Mouse (Mus musculus) ES-E14 (cell line): ENCODE measurements around the gene Fcer1g. TPM values are rescaled to one million over a fixed set of nuclear protein-coding genes. Genes with fewer than 3 reads are reported as not detected.

ENCODE experiments used
- DNase-seq: peaks from one replicate; pipeline ENCODE4 v3.0.0-alpha.2; 2013; ENCODE audit warnings: low read depth, low spot score
- H3K27ac ChIP-seq: 2 replicates; pipeline ENCODE4 v1.5.1; 2012; ENCODE audit warnings: low read depth, mild to moderate bottlenecking, low read length, moderate library complexity, mixed read lengths; ENCODE audit not compliant: poor library complexity, insufficient read depth, severe bottlenecking
- H3K36me3 ChIP-seq: 2 replicates; pipeline ENCODE4 v1.6.1; 2012; ENCODE audit warnings: mild to moderate bottlenecking, low read length, moderate library complexity, mixed read lengths; ENCODE audit not compliant: control insufficient read depth, poor library complexity, insufficient read depth, severe bottlenecking
- H3K4me1 ChIP-seq, 2 experiments: fragments of 150-350 bp in 1 of 2; sonication (generic) in 1 of 2; 2 replicates each; pipeline ENCODE4 v1.6.1; 2012; ENCODE audit warnings: low read length in 2 of 2, mild to moderate bottlenecking in 1 of 2, mixed read lengths in 1 of 2; ENCODE audit not compliant: control insufficient read depth in 2 of 2, insufficient read depth in 2 of 2, poor library complexity in 1 of 2
- H3K4me3 ChIP-seq, 2 experiments: fragments of 150-350 bp in 1 of 2; sonication (generic) in 1 of 2; 2 replicates each; pipeline ENCODE4 v1.5.1; 2012; ENCODE audit warnings: low read length in 2 of 2, low read depth in 1 of 2, mild to moderate bottlenecking in 1 of 2, mixed read lengths in 1 of 2; ENCODE audit not compliant: insufficient read depth in 1 of 2, poor library complexity in 1 of 2, severe bottlenecking in 1 of 2
- H3K9ac ChIP-seq: 2 replicates; pipeline ENCODE4 v1.6.1; 2012; ENCODE audit warnings: low read depth, mild to moderate bottlenecking, low read length, mixed read lengths; ENCODE audit not compliant: poor library complexity, insufficient read depth, severe bottlenecking
- H3K9me3 ChIP-seq: fragments of 150-350 bp; sonication (generic); 2 replicates; pipeline ENCODE4 v1.6.1; 2012; ENCODE audit warnings: low read depth, mild to moderate bottlenecking, low read length; ENCODE audit not compliant: control insufficient read depth, insufficient read depth
- CHD2 ChIP-seq: IDR thresholded peaks from 2 replicates; pipeline ENCODE4 v1.6.1; 2014; ENCODE audit warnings: mild to moderate bottlenecking, low read depth, low read length, inconsistent platforms
- HCFC1 ChIP-seq: IDR thresholded peaks from 2 replicates; pipeline ENCODE4 v1.6.1; 2012; ENCODE audit warnings: low read length, inconsistent platforms, borderline replicate concordance; ENCODE audit not compliant: insufficient read depth
- MAFK ChIP-seq: IDR thresholded peaks from 2 replicates; pipeline ENCODE4 v1.6.1; 2014; ENCODE audit warnings: mild to moderate bottlenecking, low read depth, low read length, inconsistent platforms; ENCODE audit not compliant: insufficient read depth
- ZC3H11A ChIP-seq: IDR thresholded peaks from 2 replicates; pipeline ENCODE4 v1.6.1; 2012; ENCODE audit warnings: low read depth, mild to moderate bottlenecking, inconsistent platforms, low read length, borderline replicate concordance
- ZNF384 ChIP-seq: IDR thresholded peaks from 2 replicates; pipeline ENCODE4 v1.6.1; 2012; ENCODE audit warnings: low read depth, low read length, inconsistent platforms
- in situ Hi-C, 2 experiments: fragments of 600-800 bp; cut with MboI; formaldehyde crosslinking; loops; one replicate each; pipeline ENCODE4 v1.15.1; 2025; ENCODE audit warnings: low sequenced_read_pairs in 2 of 2, inconsistent platforms in 1 of 2; ENCODE audit not compliant: unreplicated experiment in 2 of 2
- total RNA-seq: library from RNA; depleted of rRNA; stranded (reverse); fragments of 300-350 nt; gene quantifications from 2 replicates; pipeline ENCODE4 v1.2.3, GENCODE M21; 2012

Gene Fcer1g
- total RNA-seq, 1 experiment = 0.62 TPM

GRCm38 (mm10) chr1:171193093-171193840, 40.9 kb downstream of the Fcer1g start:
- Histone ChIP-seq H3K4me3 (no peak overlapping the region), H3K9ac (no peak overlapping the region), H3K4me1 (peaks cover 10 to 11% of the 10 kb centered on the region in 2 experiments), H3K36me3 (no peaks in the 10 kb centered on the region), H3K9me3 (no peaks in the 10 kb centered on the region), H3K27ac (no peak overlapping the region)
- in situ Hi-C loops = no loop called here
- TF ChIP-seq CHD2 (no peak), ZNF384 (no peak), MAFK (no peak), ZC3H11A (no peak), HCFC1 (no peak)
- DNase-seq = no peak

- H3K36me3 ChIP-seq = no peaks in the 10 kb centered on the region
- no peak overlapping the region for H3K27ac ChIP-seq
- no peak for DNase-seq
- TF ChIP-seq CHD2 (no peak), HCFC1 (no peak), ZNF384 (no peak), MAFK (no peak), ZC3H11A (no peak)
- in situ Hi-C loops = no loop called here
- H3K9ac ChIP-seq = no peak overlapping the region
- no peaks in the 10 kb centered on the region for H3K9me3 ChIP-seq
- no peak overlapping the region for H3K4me3 ChIP-seq
- peaks cover 11 to 17% of the 10 kb centered on the region in 2 experiments for H3K4me1 ChIP-seq
Measured at GRCm38 (mm10) chr1:171192283-171192682, 41.9 kb downstream of the Fcer1g start.

GRCm38 (mm10) chr1:171190832-171191231, 43.3 kb downstream of the Fcer1g start:
- Histone ChIP-seq H3K27ac (no peak overlapping the region), H3K9me3 (no peaks in the 10 kb centered on the region), H3K36me3 (no peaks in the 10 kb centered on the region), H3K4me3 (no peak overlapping the region), H3K4me1 (peaks cover 9 to 18% of the 10 kb centered on the region in 2 experiments), H3K9ac (no peak overlapping the region)
- in situ Hi-C loops = no loop called here
- no peak for DNase-seq
- TF ChIP-seq CHD2 (no peak), MAFK (no peak), ZC3H11A (no peak), ZNF384 (no peak), HCFC1 (no peak)

GRCm38 (mm10) chr1:171189476-171190114, 44.6 kb downstream of the Fcer1g start:
- Histone ChIP-seq H3K9me3 (no peaks in the 10 kb centered on the region), H3K4me3 (peak overlapping the region in 1 of 2 experiments; percentile 26; a peak in 1 of 4 replicates), H3K4me1 (peaks cover 9 to 18% of the 10 kb centered on the region in 2 experiments), H3K27ac (no peak overlapping the region), H3K36me3 (no peaks in the 10 kb centered on the region), H3K9ac (no peak overlapping the region)
- no peak for TF ChIP-seq ZC3H11A
- in situ Hi-C loops = no loop called here
- DNase-seq = no peak

- no peak overlapping the region for H3K4me3 ChIP-seq
- no peaks in the 10 kb centered on the region for H3K9me3 ChIP-seq
- H3K9ac ChIP-seq = no peak overlapping the region
- no peaks in the 10 kb centered on the region for H3K36me3 ChIP-seq
- in situ Hi-C loops = no loop called here
- no peak for DNase-seq
- no peak overlapping the region; the same call in 1 of the 2 replicates for H3K27ac ChIP-seq
- TF ChIP-seq CHD2 (no peak), ZC3H11A (no peak), ZNF384 (no peak), HCFC1 (no peak), MAFK (no peak)
- H3K4me1 ChIP-seq = peaks cover 9 to 18% of the 10 kb centered on the region in 2 experiments
Measured at GRCm38 (mm10) chr1:171189046-171189445, 45.1 kb downstream of the Fcer1g start.
